Mouse (Mus musculus): ENCODE results near the gene Prim1. TPM values are rescaled to one million over a fixed set of nuclear protein-coding genes. Genes with fewer than 3 reads are reported as not detected.

The Prim1 gene
- polyA plus RNA-seq (2015; fragmentation: Nextera tagmentation; extraction: Ambion mirVana): 14.3 and 15.8 TPM in 2 replicates

GRCm38 (mm10) chr10:128015068-128015934 is at the start of gene Prim1:
Gene Prim1, plus strand, starts transcription at chr10:128015168.

GRCm38 (mm10) chr10:128007446-128007845 is 7.5 kb upstream of the Prim1 start, which contains the start of gene Hsd17b6:
Gene Hsd17b6, minus strand, starts transcription at chr10:128007611.

GRCm38 (mm10) chr10:128058601-128059151 is 43.7 kb downstream of the Prim1 start, which contains the start of gene Ptges3:
Gene Ptges3, plus strand, starts transcription at chr10:128058954.

Other genes with a start within 250 kb of the Prim1 start
- gene Rdh9, start 238.8 kb upstream of the Prim1 start, polyA plus RNA-seq (2015; fragmentation: Nextera tagmentation; extraction: Ambion mirVana): 0.28 TPM in 1 of 2 replicates, not detected in the other
- not detected in 2 replicates for gene Rdh16, start 214.0 kb upstream of the Prim1 start, polyA plus RNA-seq (2015; fragmentation: Nextera tagmentation; extraction: Ambion mirVana)
- gene Rdh19, start 165.2 kb upstream of the Prim1 start, polyA plus RNA-seq (2015; fragmentation: Nextera tagmentation; extraction: Ambion mirVana): not detected in 2 replicates
- not detected in 2 replicates for gene Rdh16f2, start 148.7 kb upstream of the Prim1 start, polyA plus RNA-seq (2015; fragmentation: Nextera tagmentation; extraction: Ambion mirVana)
- 0.19 TPM in 1 of 2 replicates, not detected in the other for gene Rdh7, start 126.4 kb upstream of the Prim1 start, polyA plus RNA-seq (2015; fragmentation: Nextera tagmentation; extraction: Ambion mirVana)
- gene Sdr9c7, start 116.7 kb upstream of the Prim1 start, polyA plus RNA-seq (2015; fragmentation: Nextera tagmentation; extraction: Ambion mirVana): 1.9 TPM in 1 of 2 replicates, not detected in the other
- gene Hsd17b6, start 7.6 kb upstream of the Prim1 start, polyA plus RNA-seq (2015; fragmentation: Nextera tagmentation; extraction: Ambion mirVana): not detected in 2 replicates
- 404 and 425 TPM in 2 replicates for gene Naca, start 20.4 kb downstream of the Prim1 start, polyA plus RNA-seq (2015; fragmentation: Nextera tagmentation; extraction: Ambion mirVana)
- 194 and 206 TPM in 2 replicates for gene Ptges3, start 43.8 kb downstream of the Prim1 start, polyA plus RNA-seq (2015; fragmentation: Nextera tagmentation; extraction: Ambion mirVana)
- 5,056 and 5,083 TPM in 2 replicates for gene Atp5b, start 68.1 kb downstream of the Prim1 start, polyA plus RNA-seq (2015; fragmentation: Nextera tagmentation; extraction: Ambion mirVana)
- 5.1 and 5.6 TPM in 2 replicates for gene Baz2a, start 76.4 kb downstream of the Prim1 start, polyA plus RNA-seq (2015; fragmentation: Nextera tagmentation; extraction: Ambion mirVana)
- gene Rbms2, start 165.1 kb downstream of the Prim1 start, polyA plus RNA-seq (2015; fragmentation: Nextera tagmentation; extraction: Ambion mirVana): 20.6 and 25.1 TPM in 2 replicates
- 0.41 and 0.71 TPM in 2 replicates for gene Gls2, start 179.3 kb downstream of the Prim1 start, polyA plus RNA-seq (2015; fragmentation: Nextera tagmentation; extraction: Ambion mirVana)
- 40.4 and 42.4 TPM in 2 replicates for gene Spryd4, start 196.6 kb downstream of the Prim1 start, polyA plus RNA-seq (2015; fragmentation: Nextera tagmentation; extraction: Ambion mirVana)
- 0.06 TPM in 1 of 2 replicates, not detected in the other for gene Mip, start 210.7 kb downstream of the Prim1 start, polyA plus RNA-seq (2015; fragmentation: Nextera tagmentation; extraction: Ambion mirVana)
- 7.7 and 9.4 TPM in 2 replicates for gene Timeless, start 216.9 kb downstream of the Prim1 start, polyA plus RNA-seq (2015; fragmentation: Nextera tagmentation; extraction: Ambion mirVana)
- 0.10 TPM in 1 of 2 replicates, not detected in the other for gene Apon, start 238.9 kb downstream of the Prim1 start, polyA plus RNA-seq (2015; fragmentation: Nextera tagmentation; extraction: Ambion mirVana)